Mouse (Mus musculus) kidney, embryonic 16.5 days (tissue): Measurements from ENCODE around the gene Postn. TPM values are rescaled to one million over a fixed set of nuclear protein-coding genes. Genes with fewer than 3 reads are reported as not detected.

ENCODE experiments used
- ATAC-seq: fragments of 200-750 bp; cut with Nextera tagmentation; 2 replicates; pipeline ENCODE4 v1.8.0; 2017; ENCODE audit warnings: moderate TSS enrichment; ENCODE audit not compliant: low FRiP score, low TSS enrichment
- H3K27ac ChIP-seq: fragments of 300-500 bp; sonication (generic); 2 replicates; pipeline ENCODE4 v1.5.1; 2014; ENCODE audit warnings: low read length
- H3K27me3 ChIP-seq: fragments of 300-500 bp; sonication (generic); 2 replicates; pipeline ENCODE4 v1.6.1; 2014; ENCODE audit warnings: low read length, control low read depth, mixed read lengths; ENCODE audit not compliant: insufficient read depth
- H3K36me3 ChIP-seq: fragments of 300-500 bp; sonication (generic); 2 replicates; pipeline ENCODE4 v1.6.1; 2014; ENCODE audit warnings: low read length, control low read depth, mixed read lengths; ENCODE audit not compliant: insufficient read depth
- H3K4me1 ChIP-seq: fragments of 300-500 bp; sonication (generic); 2 replicates; pipeline ENCODE4 v1.6.1; 2014; ENCODE audit warnings: low read length, control low read depth, mixed read lengths; ENCODE audit not compliant: insufficient read depth
- H3K4me2 ChIP-seq: fragments of 300-500 bp; sonication (generic); replicated peaks from 2 replicates; pipeline ENCODE4 v1.6.1; 2014; ENCODE audit warnings: low read depth, low read length
- H3K4me3 ChIP-seq: fragments of 300-500 bp; sonication (generic); 2 replicates; pipeline ENCODE4 v1.5.1; 2014; ENCODE audit warnings: mild to moderate bottlenecking, low read length
- H3K9ac ChIP-seq: fragments of 300-500 bp; sonication (generic); replicated peaks from 2 replicates; pipeline ENCODE4 v1.6.1; 2014; ENCODE audit warnings: low read length
- H3K9me3 ChIP-seq: fragments of 300-500 bp; sonication (generic); 2 replicates; pipeline ENCODE4 v1.6.1; 2016; ENCODE audit warnings: low read length, control low read depth
- WGBS: fragments of 180-500 bp; shearing (Covaris S2); extraction: QIAGEN DNeasy Blood & Tissue Kit; methylation state at CpG from one replicate; pipeline ENCODE4 v1.1.7; 2014; 5-methylcytosine and 5-hydroxymethylcytosine counted together
- polyA plus RNA-seq: library from polyadenylated mRNA; unstranded; fragments of >200 nt; fragmentation: Nextera tagmentation; extraction: Ambion mirVana; gene quantifications from 2 replicates; pipeline ENCODE4 v1.2.1, GENCODE M21; 2015

Gene Postn
- polyA plus RNA-seq, 1 experiment from 2014 or later, result 117 TPM

DNA sequence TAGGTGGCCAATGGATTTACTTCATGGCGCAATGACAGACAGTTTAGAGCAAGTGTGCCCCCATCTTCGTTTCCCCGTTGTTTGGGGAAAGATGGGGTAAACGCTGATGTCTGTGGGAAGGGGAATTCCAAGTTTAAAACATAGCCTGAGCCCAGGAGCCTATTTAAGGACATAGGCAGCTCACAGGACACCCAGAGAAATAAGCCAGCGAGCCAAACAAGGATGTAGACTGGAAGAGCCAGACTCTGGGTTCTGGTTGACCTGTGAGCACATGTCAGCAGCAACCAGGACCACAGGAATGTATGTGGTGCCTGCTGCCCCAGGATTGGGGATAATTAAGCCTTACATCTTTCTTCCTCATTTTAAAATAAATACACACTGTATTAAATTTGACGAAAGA, 73.7 kb downstream of the Postn start:
- ATAC-seq, result no peak
- Histone ChIP-seq H3K4me3 (no peak overlapping the region), H3K36me3 (no peaks in the 10 kb centered on the region), H3K27me3 (no peaks in the 10 kb centered on the region), H3K27ac (no peak overlapping the region), H3K9ac (no peak overlapping the region), H3K9me3 (no peaks in the 10 kb centered on the region), H3K4me1 (no peaks in the 10 kb centered on the region), H3K4me2 (no peak overlapping the region)
- 93% methylated on average over 6 of the region's 6 CpGs for WGBS

DNA sequence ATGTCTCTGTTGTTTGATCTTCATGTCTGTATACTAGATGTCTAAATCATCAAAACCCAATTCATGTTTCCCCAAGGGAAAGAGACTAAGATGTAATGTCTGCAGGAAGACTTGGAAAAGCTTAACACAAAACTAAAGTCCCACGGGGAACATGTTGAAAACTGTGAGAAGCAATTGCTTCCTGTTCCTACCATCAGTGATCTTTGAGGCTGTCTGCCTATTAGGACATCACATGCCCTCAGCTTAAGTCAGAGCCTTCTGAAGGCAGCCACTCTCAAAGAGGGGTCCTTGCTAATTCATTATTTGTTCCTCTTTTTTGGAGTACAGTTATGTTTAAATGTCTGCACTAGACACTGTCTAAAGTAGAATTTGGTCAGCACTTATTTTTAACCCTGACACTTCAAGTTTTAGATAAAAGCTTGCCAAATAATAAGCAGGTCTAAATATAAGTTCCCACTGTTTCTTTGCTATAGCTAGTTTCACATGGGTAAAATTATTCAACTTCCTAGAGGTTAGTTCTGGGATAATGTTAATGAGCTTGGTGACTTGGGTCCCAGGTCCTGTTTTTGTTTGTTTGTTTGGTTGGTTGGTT, 75.6 kb downstream of the Postn start:
- ATAC-seq, result no peak
- WGBS, result 62% methylated on average over 1 of the region's 1 CpGs
- H3K27ac ChIP-seq, result no peak overlapping the region
- no peaks in the 10 kb centered on the region for H3K9me3 ChIP-seq
- no peaks in the 10 kb centered on the region for H3K27me3 ChIP-seq
- H3K9ac ChIP-seq, result no peak overlapping the region
- no peak overlapping the region for H3K4me3 ChIP-seq
- H3K4me2 ChIP-seq, result no peak overlapping the region
- no peaks in the 10 kb centered on the region for H3K4me1 ChIP-seq
- no peaks in the 10 kb centered on the region for H3K36me3 ChIP-seq

Other genes starting within 250 kb of the Postn start
- 0.71 and 0.85 TPM in 2 replicates for gene Trpc4, start 205.1 kb upstream of the Postn start, polyA plus RNA-seq